ENCODE assay signal across 10 mouse cellular contexts in the genomic region with DNA sequence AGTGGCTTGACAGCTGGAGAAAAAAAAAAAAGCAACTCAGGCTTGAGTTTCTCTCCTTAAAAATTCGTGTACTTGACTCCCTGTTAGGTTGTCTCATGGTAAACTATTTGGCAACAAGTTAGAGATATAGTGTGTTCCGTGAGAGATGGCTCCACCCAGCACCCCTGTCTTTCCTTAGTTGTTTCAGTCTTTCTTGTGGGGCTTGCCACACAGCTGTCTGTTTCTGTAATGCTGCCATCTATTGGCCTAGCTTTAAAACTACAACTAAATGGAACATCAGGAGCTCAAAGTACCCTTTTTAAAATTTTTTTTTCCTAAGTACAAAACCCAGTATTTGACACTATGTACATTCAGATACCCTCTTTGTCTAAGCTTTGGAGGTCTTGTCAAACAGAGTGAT.
DNase-seq lines count a peak whose midpoint lies in the region; ATAC-seq and TF ChIP-seq lines count a peak whose summit lies in the region.
"Had no signal": no experiment of that assay in that cellular context is flagged by ENCODE, and none has a peak within 500 bp of the region (broad histone marks: within the 10 kb centered on the region; RNA-seq: fewer than 3 reads in every experiment).

No protein-coding gene starts in this region.

- H3K36me3 ChIP-seq in forebrain, embryonic 14.5 days (ENCODE audit: control insufficient read depth, insufficient read depth, low read length), result no peaks in the 10 kb centered on the region
- no peaks in the 10 kb centered on the region for H3K36me3 ChIP-seq in forebrain, embryonic 16.5 days (ENCODE audit: control insufficient read depth, insufficient read depth)
- no peaks in the 10 kb centered on the region for H3K36me3 ChIP-seq in liver, postnatal 0 days (replicated peaks; ENCODE audit: insufficient read depth, low read length)
- H3K36me3 ChIP-seq in liver, embryonic 12.5 days, result no peaks in the 10 kb centered on the region
- H3K36me3 ChIP-seq: heart, embryonic 13.5 days had no signal

- H3K27ac ChIP-seq in forebrain, embryonic 14.5 days (ENCODE audit: low read depth, low read length), result no peak overlapping the region
- no peak overlapping the region for H3K27ac ChIP-seq in forebrain, embryonic 16.5 days (ENCODE audit: low read length)
- no peak overlapping the region for H3K27ac ChIP-seq in liver, postnatal 0 days (ENCODE audit: low read depth)
- H3K27ac ChIP-seq in liver, embryonic 12.5 days, result no peak overlapping the region
- H3K27ac ChIP-seq: heart, embryonic 13.5 days had no signal

- TF ChIP-seq CTCF in liver, postnatal 0 days (IDR thresholded peaks at IDR 0.05; ENCODE audit: low read depth), result peak; percentile 61

- no peaks in the 10 kb centered on the region for H3K4me1 ChIP-seq in forebrain, embryonic 14.5 days (ENCODE audit: control insufficient read depth, insufficient read depth, low read length)
- H3K4me1 ChIP-seq in forebrain, embryonic 16.5 days (replicated peaks; ENCODE audit: control insufficient read depth, insufficient read depth, low read length), result no peaks in the 10 kb centered on the region
- H3K4me1 ChIP-seq in liver, postnatal 0 days (ENCODE audit: insufficient read depth), result no peaks in the 10 kb centered on the region
- no peaks in the 10 kb centered on the region for H3K4me1 ChIP-seq in liver, embryonic 12.5 days
- H3K4me1 ChIP-seq: heart, embryonic 13.5 days had no signal

- no peak overlapping the region for H3K4me2 ChIP-seq in forebrain, embryonic 14.5 days (ENCODE audit: low read length)
- no peak overlapping the region for H3K4me2 ChIP-seq in forebrain, embryonic 16.5 days (ENCODE audit: low read length)
- H3K4me2 ChIP-seq in liver, postnatal 0 days (ENCODE audit: low read depth, low read length), result no peak overlapping the region
- no peak overlapping the region for H3K4me2 ChIP-seq in liver, embryonic 12.5 days
- H3K4me2 ChIP-seq: heart, embryonic 13.5 days had no signal

- H3K9ac ChIP-seq in forebrain, embryonic 14.5 days (ENCODE audit: low read length), result no peak overlapping the region
- no peak overlapping the region for H3K9ac ChIP-seq in forebrain, embryonic 16.5 days (replicated peaks; ENCODE audit: low read depth, low read length)
- no peak overlapping the region for H3K9ac ChIP-seq in liver, postnatal 0 days (replicated peaks)
- no peak overlapping the region for H3K9ac ChIP-seq in liver, embryonic 12.5 days
- H3K9ac ChIP-seq: heart, embryonic 13.5 days had no signal

- no peaks in the 10 kb centered on the region for H3K27me3 ChIP-seq in forebrain, embryonic 14.5 days (replicated peaks; ENCODE audit: control insufficient read depth, insufficient read depth, low read length)
- H3K27me3 ChIP-seq in forebrain, embryonic 16.5 days (replicated peaks; ENCODE audit: control insufficient read depth, insufficient read depth, low read length), result no peaks in the 10 kb centered on the region
- no peaks in the 10 kb centered on the region for H3K27me3 ChIP-seq in liver, postnatal 0 days (ENCODE audit: insufficient read depth, low read length)
- H3K27me3 ChIP-seq in liver, embryonic 12.5 days (replicated peaks), result peaks cover 16% of the 10 kb centered on the region; the same call in 1 of the 2 replicates

- H3K9me3 ChIP-seq in forebrain, embryonic 14.5 days (replicated peaks; ENCODE audit: control insufficient read depth, low read length), result no peaks in the 10 kb centered on the region
- no peaks in the 10 kb centered on the region for H3K9me3 ChIP-seq in forebrain, embryonic 16.5 days (ENCODE audit: control insufficient read depth, low read length)
- no peaks in the 10 kb centered on the region for H3K9me3 ChIP-seq in liver, postnatal 0 days (ENCODE audit: low read length)
- H3K9me3 ChIP-seq in liver, embryonic 12.5 days (replicated peaks), result no peaks in the 10 kb centered on the region
- H3K9me3 ChIP-seq: heart, embryonic 13.5 days had no signal

- no peak for TF ChIP-seq EP300 in liver, postnatal 0 days (IDR thresholded peaks at IDR 0.05; ENCODE audit: low read depth)

- DNase-seq in forebrain, embryonic 14.5 days (ENCODE audit: low spot score), result peak; percentile 37
- no peak for DNase-seq in liver, postnatal 0 days
- DNase-seq in brain, adult 2 months (ENCODE audit: low read depth, low spot score), result peak; percentile 42
- peak; percentile 42 for DNase-seq in naive thymus-derived CD4-positive, alpha-beta T cell, adult 2 months (ENCODE audit: low read depth)
- no peak for DNase-seq in kidney, adult 18-20 months
- DNase-seq in right cerebral cortex, postnatal 10 days (ENCODE audit: low spot score in 2 of 2), result no peak
- DNase-seq: cerebellum, postnatal 14 days had no signal

- H3K4me3 ChIP-seq in forebrain, embryonic 14.5 days (ENCODE audit: low read depth, low read length), result no peak overlapping the region
- no peak overlapping the region for H3K4me3 ChIP-seq in forebrain, embryonic 16.5 days (replicated peaks; ENCODE audit: low read length)
- no peak overlapping the region for H3K4me3 ChIP-seq in liver, postnatal 0 days (ENCODE audit: low read depth, low read length)
- no peak overlapping the region for H3K4me3 ChIP-seq in liver, embryonic 12.5 days
- H3K4me3 ChIP-seq: heart, embryonic 13.5 days had no signal

- no peak for ATAC-seq in forebrain, embryonic 14.5 days
- no peak for ATAC-seq in forebrain, embryonic 16.5 days
- no peak for ATAC-seq in liver, postnatal 0 days
- ATAC-seq in liver, embryonic 12.5 days, result no peak

- 14% methylated on average over 2 of the region's 2 CpGs for WGBS in forebrain, embryonic 14.5 days
- WGBS in forebrain, embryonic 16.5 days, result 15% methylated on average over 2 of the region's 2 CpGs
- WGBS in liver, postnatal 0 days (ENCODE audit: insufficient replicate concordance), result 13% methylated on average over 2 of the region's 2 CpGs
- WGBS in liver, embryonic 12.5 days (ENCODE audit: insufficient replicate concordance), result 14% methylated on average over 2 of the region's 2 CpGs

Comparison
In these comparisons a context has a peak if more than half of its experiments do, and no peak if none do; other contexts are left out.
1. DNase-seq: peak in forebrain, embryonic 14.5 days (single experiment), brain, adult 2 months (single experiment) and naive thymus-derived CD4-positive, alpha-beta T cell, adult 2 months (single experiment); none in liver, postnatal 0 days (single experiment), kidney, adult 18-20 months (single experiment) and right cerebral cortex, postnatal 10 days (0 of 2).